Mouse (Mus musculus): ENCODE measurements around the gene F2rl1. TPM values are rescaled to one million over a fixed set of nuclear protein-coding genes. Genes with fewer than 3 reads are reported as not detected.

The F2rl1 gene
- polyA plus RNA-seq (2021; fragmentation: Nextera tagmentation): 0.08 TPM in 1 of 2 replicates, not detected in the other
- long read RNA-seq, experiment 1: 0 reads
- long read RNA-seq, experiment 2: 0 reads

DNA sequence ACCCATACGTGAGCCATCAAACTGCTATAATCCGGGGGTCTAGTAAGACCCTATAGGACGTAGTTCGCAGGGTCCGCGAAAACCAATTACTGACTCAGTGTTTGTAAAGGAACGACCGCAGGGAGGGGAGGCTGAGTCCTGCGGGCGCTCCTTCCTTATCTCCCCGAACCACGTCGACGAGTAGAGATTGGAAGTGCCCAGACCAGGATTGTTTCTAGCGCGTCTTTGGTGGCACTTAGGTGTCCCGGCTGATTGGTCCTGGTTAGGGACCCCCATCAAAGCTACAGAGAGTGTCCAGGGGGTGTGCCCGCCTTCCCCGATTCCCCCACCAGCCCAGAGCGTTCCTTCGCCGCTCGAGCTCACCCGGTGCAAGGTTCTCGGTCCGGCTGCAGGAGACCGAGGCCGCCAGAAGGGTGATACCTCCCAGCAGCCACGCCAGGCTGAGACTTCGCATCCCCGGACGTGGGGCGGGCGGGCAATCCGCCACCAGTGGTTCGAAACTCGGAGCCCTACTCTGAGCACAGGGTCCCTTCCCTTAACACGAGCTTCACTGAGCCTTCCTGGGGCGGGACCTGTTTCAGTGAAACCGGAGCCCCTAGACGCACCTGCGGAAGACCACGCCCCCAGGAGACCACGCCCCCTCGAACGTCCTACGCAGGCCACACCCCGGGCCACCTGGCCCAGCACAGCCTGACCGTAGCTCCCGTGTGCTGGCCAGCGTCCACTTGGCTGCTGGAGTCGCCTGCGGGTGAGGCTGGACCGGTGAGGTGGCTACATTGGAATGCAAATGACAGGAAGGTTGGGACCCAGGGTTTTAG lies at the start of gene F2rl1:
Gene F2rl1, minus strand, starts transcription at position 554 of the 818 bp plus-strand sequence.

DNA sequence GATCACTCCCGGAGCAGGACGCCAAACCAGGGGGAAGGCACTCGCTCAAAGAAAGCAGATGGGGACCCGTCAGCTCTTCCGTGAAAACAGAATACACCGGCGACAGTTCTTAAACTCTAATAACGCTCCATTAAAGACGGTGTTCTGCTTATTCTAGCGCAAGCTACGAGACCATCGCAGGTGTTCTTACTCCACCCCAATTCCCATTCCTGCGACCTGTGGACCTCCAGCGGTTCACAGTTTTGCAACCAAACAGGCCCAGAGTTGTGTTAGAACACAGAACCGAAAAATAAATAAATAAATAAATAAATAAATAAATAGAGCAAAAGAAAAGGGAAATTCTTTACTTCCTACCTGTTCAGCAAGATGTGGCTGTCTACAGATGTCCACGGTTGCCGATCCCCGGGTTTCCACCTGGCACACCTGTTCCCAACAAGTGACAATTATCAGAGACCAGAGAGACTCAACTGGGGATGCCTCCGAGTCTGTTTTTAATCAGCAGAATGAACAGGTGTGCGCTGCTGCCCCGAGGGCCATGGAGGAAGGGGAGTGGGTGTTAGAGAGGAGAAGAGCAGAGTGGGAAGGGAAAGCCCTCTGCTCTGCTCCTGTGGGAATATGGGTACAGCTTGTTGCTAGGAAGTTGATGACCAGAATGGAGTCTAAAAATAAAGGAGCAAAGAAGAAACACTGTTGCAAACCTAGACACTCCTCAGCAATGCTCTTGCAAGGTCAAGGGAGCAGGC lies 46.2 kb downstream of the F2rl1 start, which contains the start of gene S100z:
Gene S100z, minus strand, starts transcription at position 51 of the 743 bp plus-strand sequence.

Other genes with a start within 250 kb of the F2rl1 start
- 6.5 and 6.9 TPM in 2 replicates for gene Zbed3, start 201.6 kb downstream of the F2rl1 start, polyA plus RNA-seq (2021; fragmentation: Nextera tagmentation)
- gene Aggf1, start 149.9 kb downstream of the F2rl1 start, polyA plus RNA-seq (2021; fragmentation: Nextera tagmentation): 33.9 and 35.2 TPM in 2 replicates
- 38.9 and 42.3 TPM in 2 replicates for gene Crhbp, start 80.3 kb downstream of the F2rl1 start, polyA plus RNA-seq (2021; fragmentation: Nextera tagmentation)
- gene S100z, start 46.5 kb downstream of the F2rl1 start, polyA plus RNA-seq (2021; fragmentation: Nextera tagmentation): not detected in 2 replicates
- gene F2r, start 93.3 kb upstream of the F2rl1 start, polyA plus RNA-seq (2021; fragmentation: Nextera tagmentation): 2.1 and 2.4 TPM in 2 replicates
- 0.19 and 0.36 TPM in 2 replicates for gene F2rl2, start 171.6 kb upstream of the F2rl1 start, polyA plus RNA-seq (2021; fragmentation: Nextera tagmentation)